Mouse (Mus musculus) 416B (cell line): ENCODE results near the gene Gm17359.
A peak's percentile ranks its signal among the peaks of the same experiment; 100 is the strongest.

Experiments used
- DNase-seq: peaks from one replicate; pipeline ENCODE4 v3.0.0; 2011; ENCODE audit warnings: low read depth

The Gm17359 gene

GRCm38 (mm10) chr3:79478400-79478799 lies 141.9 kb downstream of the Gm17359 start:
- DNase-seq = peak; percentile 74

DNA sequence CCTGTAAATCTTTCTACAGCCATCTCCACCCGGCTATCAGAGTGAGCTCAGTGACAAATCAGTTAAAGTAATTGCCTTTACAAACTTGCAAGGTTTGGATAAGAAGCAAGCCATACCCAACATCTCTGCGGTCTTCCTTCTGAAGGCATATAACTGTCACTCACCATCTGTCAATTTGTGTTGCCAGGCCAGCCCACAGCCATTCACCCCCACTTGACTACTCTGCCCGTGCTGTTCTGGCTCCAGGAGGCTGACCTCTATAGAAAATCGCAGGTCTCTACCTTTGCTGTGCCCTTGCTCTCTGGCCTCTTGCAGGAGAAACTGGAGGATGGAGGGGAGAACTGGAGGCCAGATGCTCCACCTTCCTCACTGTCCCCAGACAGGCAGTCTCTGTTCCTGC lies 142.4 kb downstream of the Gm17359 start:
- no peak for DNase-seq

DNA sequence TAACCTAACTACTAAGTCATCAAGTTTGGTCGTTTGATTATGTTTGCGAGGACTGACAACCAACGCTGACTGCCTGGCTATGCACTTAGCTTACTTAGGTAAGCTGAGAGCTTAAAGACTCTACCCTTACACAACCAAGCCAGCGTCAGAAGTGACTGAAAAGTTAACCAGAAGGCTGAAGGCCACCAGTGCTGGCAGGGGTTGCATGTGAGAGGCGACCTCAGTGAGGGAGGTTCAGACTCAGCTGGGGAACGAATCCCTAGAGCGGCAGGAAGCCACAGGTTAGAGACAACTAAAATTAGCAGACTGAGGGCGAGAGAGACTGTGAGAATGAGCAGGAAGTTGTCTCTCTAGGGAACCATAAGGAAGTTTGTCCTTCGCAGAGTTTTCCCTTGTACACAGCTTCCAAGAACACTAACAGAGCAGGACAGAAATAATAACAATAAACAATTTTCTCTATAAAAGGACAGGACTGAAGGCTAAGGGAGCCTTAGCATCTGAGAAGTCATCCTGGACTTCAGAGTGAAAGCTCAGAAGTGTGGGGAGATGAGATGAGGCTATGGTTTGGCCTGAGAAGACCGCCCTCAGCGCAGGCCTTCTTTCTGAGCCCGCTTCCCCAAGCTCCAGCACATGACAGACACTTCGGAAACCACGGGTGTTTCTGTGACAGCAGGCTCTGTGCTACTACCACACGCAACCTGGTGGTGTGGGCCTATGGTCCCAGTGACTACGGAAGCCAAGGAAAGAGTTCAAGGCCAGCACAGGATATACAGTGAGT lies 148.0 kb downstream of the Gm17359 start:
- DNase-seq = peak; percentile 46

GRCm38 (mm10) chr3:79488025-79488424 lies 151.6 kb downstream of the Gm17359 start:
- DNase-seq = no peak

GRCm38 (mm10) chr3:79490102-79490501 lies 153.6 kb downstream of the Gm17359 start:
- no peak for DNase-seq

DNA sequence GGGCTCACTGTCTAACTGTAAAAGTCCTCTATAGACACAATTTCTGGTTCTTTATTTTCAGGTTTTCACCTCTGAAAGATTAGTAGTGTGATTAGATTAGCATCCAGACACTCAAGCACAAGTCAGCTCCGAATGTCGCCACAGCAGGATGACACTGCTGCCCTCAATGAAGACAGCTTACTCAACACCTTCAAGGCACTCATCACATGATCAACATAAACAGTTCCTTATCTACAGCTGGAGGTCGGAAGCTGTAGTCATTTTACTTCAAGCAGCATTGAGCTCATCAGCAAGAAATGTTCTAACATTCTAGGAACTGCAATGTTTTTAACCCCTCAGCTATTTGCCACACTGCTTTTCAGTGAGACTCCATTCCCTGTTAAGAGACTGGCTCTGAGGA lies 155.2 kb downstream of the Gm17359 start:
- DNase-seq = peak; percentile 73

- DNase-seq = no peak
These were observed 156.6 kb downstream of the Gm17359 start for GRCm38 (mm10) chr3:79493064-79493463.

DNA sequence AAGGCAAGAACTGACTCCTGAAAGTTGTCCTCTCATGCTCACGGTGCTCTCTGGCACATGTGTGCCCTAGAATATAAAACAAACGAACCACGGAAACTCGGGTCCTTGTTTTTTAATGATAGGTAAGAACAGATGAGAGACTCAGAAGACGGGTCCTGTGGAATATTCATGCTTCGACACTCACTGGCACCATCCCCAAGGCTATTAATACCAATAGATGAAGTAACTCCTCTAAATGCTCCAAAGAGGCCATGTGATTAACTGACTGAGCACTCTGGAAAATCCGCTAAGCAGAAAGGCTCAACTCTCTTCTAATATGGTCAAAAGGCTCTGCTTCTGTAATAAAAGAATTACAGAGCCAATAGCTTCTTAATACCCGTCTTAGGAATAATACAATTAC lies 157.6 kb downstream of the Gm17359 start:
- no peak for DNase-seq

GRCm38 (mm10) chr3:79495151-79495550 lies 158.7 kb downstream of the Gm17359 start:
- no peak for DNase-seq

GRCm38 (mm10) chr3:79496668-79497067 lies 160.2 kb downstream of the Gm17359 start:
- no peak for DNase-seq

DNA sequence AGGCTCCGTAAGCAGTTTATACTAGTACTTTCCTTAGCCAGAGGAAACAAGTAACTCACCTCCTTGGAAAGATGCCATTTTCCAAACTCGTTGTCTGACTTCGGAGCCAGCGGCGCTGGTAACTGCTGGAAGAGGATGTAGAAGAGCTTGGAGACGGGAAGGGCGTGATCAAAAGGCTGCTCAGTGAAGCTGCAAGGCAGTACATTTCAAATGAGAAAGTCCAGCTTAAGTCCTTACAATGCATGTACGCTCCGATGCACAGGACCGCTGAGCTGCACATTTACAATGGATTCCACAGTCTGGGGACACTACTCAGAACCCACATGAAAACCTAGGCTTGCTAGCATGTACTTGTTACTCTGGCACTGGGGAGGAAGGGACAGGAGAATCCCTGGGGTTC lies 163.8 kb downstream of the Gm17359 start:
- DNase-seq = no peak

DNA sequence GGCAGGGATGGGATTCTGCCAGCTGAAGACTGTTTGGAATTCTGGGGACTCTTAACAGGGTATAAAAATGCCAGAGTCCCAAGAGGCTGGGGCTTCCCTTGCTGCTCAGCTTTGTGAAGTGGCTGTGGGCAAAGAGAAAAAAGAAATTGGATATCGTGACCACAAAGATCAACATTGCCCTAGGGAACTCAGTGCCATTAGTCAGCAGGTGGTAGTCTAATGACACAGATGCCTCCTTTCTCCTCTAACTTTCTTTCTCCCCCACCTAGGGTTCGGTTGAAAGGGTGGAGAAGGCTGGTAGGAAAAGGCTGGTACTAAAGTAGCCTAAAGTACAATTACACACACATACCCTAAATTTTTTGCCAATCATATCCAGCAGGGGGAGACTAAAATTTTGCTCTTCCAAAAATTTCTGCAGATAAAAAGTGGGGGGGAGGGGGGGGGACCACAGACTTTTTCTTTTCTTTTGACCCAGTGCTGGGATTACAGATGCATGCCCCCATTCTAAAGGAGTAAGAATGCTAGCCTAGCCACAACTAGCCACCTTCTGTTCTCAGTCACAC lies 164.8 kb downstream of the Gm17359 start:
- DNase-seq = peak; percentile 62
